In the genomic region with DNA sequence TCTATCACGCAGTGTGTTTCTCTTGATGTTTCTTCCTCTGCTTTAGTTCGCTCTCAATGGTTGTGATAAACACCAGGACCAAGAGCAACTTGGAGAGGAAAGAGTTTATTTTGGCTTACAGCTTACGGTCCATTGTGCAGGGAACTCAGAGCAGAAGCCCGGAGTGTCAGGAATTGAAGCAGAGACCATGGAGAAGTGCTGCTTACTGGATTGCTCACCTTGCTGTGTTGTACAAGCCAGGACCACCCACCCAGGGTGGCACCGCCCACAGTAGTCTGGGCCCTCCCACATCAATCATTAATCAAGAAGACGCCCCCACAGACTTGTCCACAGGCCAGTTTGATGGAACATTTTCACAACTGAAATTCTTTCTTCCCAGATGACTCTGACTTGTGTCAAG, we compare ENCODE assay signal across 19 mouse cellular contexts. TPM values are rescaled to one million over a fixed set of nuclear protein-coding genes. Genes with fewer than 3 reads are reported as not detected.
DNase-seq lines count a peak whose midpoint lies in the region; ATAC-seq and TF ChIP-seq lines count a peak whose summit lies in the region.
"Had no signal": no experiment of that assay in that cellular context is flagged by ENCODE, and none has a peak within 500 bp of the region (broad histone marks: within the 10 kb centered on the region; RNA-seq: fewer than 3 reads in every experiment).

No protein-coding gene starts in this region.

- peaks cover 32% of the 10 kb centered on the region for H3K4me1 ChIP-seq in liver, adult 2 months (ENCODE audit: control insufficient read depth, insufficient read depth, low read length)
- H3K4me1 ChIP-seq in liver, embryonic 11.5 days (replicated peaks; ENCODE audit: control insufficient read depth, insufficient read depth, low read length) = no peaks in the 10 kb centered on the region; the same call in 1 of the 2 replicates

- no peak overlapping the region; the same call in 1 of the 2 replicates for H3K9ac ChIP-seq in liver, adult 2 months (ENCODE audit: low read depth, low read length)
- H3K9ac ChIP-seq in liver, embryonic 11.5 days (ENCODE audit: low read depth, low read length) = no peak overlapping the region

- no peak for TF ChIP-seq CTCF in liver, adult 2 months (IDR thresholded peaks at IDR 0.05; ENCODE audit: low read depth, low read length)

- H3K4me3 ChIP-seq in liver, adult 2 months (ENCODE audit: insufficient read depth, low read depth, low read length) = peak overlapping the region; percentile 53; the same call in 1 of the 2 replicates
- H3K4me3 ChIP-seq in liver, embryonic 11.5 days (ENCODE audit: low read depth, low read length) = no peak overlapping the region

- DNase-seq in heart, adult 11 months = peak; percentile 63
- DNase-seq in heart, adult 8-10 months (ENCODE audit: low spot score) = no peak
- peak; percentile 93 for DNase-seq in liver, adult 2 months (ENCODE audit: extremely low read depth, low read depth, low spot score)
- no peak for DNase-seq in liver, embryonic 11.5 days (ENCODE audit: low spot score)
- DNase-seq: adrenal gland, adult 8-10 months; adrenal gland, postnatal 10 days; adrenal gland, postnatal 14 days; adrenal gland, postnatal 25 days; adrenal gland, postnatal 36 days; B cell, adult 2 months; cerebellum, adult 11 months; cerebellum, adult 11-12 months; cerebellum, adult 18-20 months had no signal

- H3K4me2 ChIP-seq in liver, embryonic 11.5 days = no peak overlapping the region

- H3K27me3 ChIP-seq in liver, adult 2 months (ENCODE audit: control insufficient read depth, insufficient read depth, low read length) = no peaks in the 10 kb centered on the region
- H3K27me3 ChIP-seq in liver, embryonic 11.5 days (replicated peaks; ENCODE audit: control insufficient read depth, insufficient read depth, low read length) = peaks cover 13% of the 10 kb centered on the region
- H3K27me3 ChIP-seq: CH12.LX, Patski had no signal

- no peaks in the 10 kb centered on the region for H3K9me3 ChIP-seq in liver, embryonic 11.5 days (ENCODE audit: control insufficient read depth, low read length)
- H3K9me3 ChIP-seq: G1E had no signal

- 27% methylated on average over 6 of the region's 6 CpGs for WGBS in liver, adult 2 months
- 80% methylated on average over 6 of the region's 6 CpGs for WGBS in liver, embryonic 11.5 days

- ATAC-seq in liver, embryonic 11.5 days (replicated peaks; ENCODE audit: low FRiP score) = no peak
- ATAC-seq: activated CD4-positive, CD25-positive, alpha-beta regulatory T cell, adult 4 months; CD4-positive, CD25-positive, alpha-beta regulatory T cell, adult 4 months; Patski had no signal

- no peaks in the 10 kb centered on the region for H3K36me3 ChIP-seq in liver, adult 2 months (ENCODE audit: control insufficient read depth, insufficient read depth, low read length)
- no peaks in the 10 kb centered on the region for H3K36me3 ChIP-seq in liver, embryonic 11.5 days (ENCODE audit: control insufficient read depth, insufficient read depth, low read length)
- H3K36me3 ChIP-seq: G1E had no signal

- H3K27ac ChIP-seq in liver, adult 2 months (replicated peaks; ENCODE audit: insufficient read depth, low read depth, low read length) = peak overlapping the region; percentile 50; the same call in 1 of the 2 replicates
- no peak overlapping the region for H3K27ac ChIP-seq in liver, embryonic 11.5 days (ENCODE audit: low read depth, low read length)

- H3K79me2 ChIP-seq in liver, adult 2 months (ENCODE audit: control insufficient read depth, insufficient read depth, low read length) = no peaks in the 10 kb centered on the region; the same call in 1 of the 2 replicates

- peak; percentile 59; the same call in 1 of the 2 replicates for TF ChIP-seq POLR2A in liver, adult 2 months (IDR thresholded peaks at IDR 0.05; ENCODE audit: extremely low read depth, insufficient read depth, low read length)

RNA-seq across cellular contexts. Expression of gene Paqr9, which starts 18.0 kb away (rescaled TPM):
- 10 to 100 TPM; 37.0 to 50.2 (median 46.8) TPM for total RNA-seq in heart, adult 8-10 months (2022)
- 56.1 and 56.8 TPM in 2 replicates for total RNA-seq in liver, adult 2 months (2014; rRNA removed)
- 107 and 154 TPM in 2 replicates for polyA plus RNA-seq in liver, adult 2 months (2012; rRNA removed)
- polyA plus RNA-seq in liver, embryonic 11.5 days (2014; fragmentation: Nextera tagmentation; extraction: Ambion mirVana) = 13.8 and 14.4 TPM in 2 replicates
- total RNA-seq: CH12.LX had no signal
- polyA plus RNA-seq: G1E had no signal

RNA-seq across cellular contexts. Expression of gene Pcolce2, which starts 59.9 kb away (rescaled TPM):
- 10 to 100 TPM; 22.1 to 29.5 (median 26.8) TPM for total RNA-seq in heart, adult 8-10 months (2022)
- 1.0 and 1.3 TPM in 2 replicates for total RNA-seq in liver, adult 2 months (2014; rRNA removed)
- polyA plus RNA-seq in liver, adult 2 months (2012; rRNA removed) = 0.16 and 0.27 TPM in 2 replicates
- polyA plus RNA-seq in liver, embryonic 11.5 days (2014; fragmentation: Nextera tagmentation; extraction: Ambion mirVana) = 14.0 and 15.1 TPM in 2 replicates
- total RNA-seq: MEL had no signal
- polyA plus RNA-seq: G1E had no signal

Comparison
In these comparisons a context has a peak if more than half of its experiments do, and no peak if none do; other contexts are left out.
1. DNase-seq: peak in heart, adult 11 months (single experiment) and liver, adult 2 months (single experiment); none in heart, adult 8-10 months (single experiment) and liver, embryonic 11.5 days (single experiment).
2. RNA of gene Pcolce2, which starts 59.9 kb away (total RNA-seq): 22.1 to 29.5 TPM in heart, adult 8-10 months; 1.0 to 1.3 TPM in liver, adult 2 months; every median in the first group is over 10 times any median in the second.